Mouse (Mus musculus) T-helper 1 cell (primary cell): Measurements from ENCODE around the gene Olfr765.
"Not testable (repeated sequence)": the region's sequence is repeated elsewhere in the genome, so short reads cannot be mapped to it uniquely, and the experiment has no call there.

ENCODE experiments used
- in situ Hi-C: fragments of 300-600 bp; cut with MboI, MseI; formaldehyde crosslinking; loops from one replicate; pipeline ENCODE4 v1.15.1; 2025; ENCODE audit warnings: high pct_unique_total_duplicates

Olfr765 gene

GRCm38 (mm10) chr10:129049898-129050297 lies at the start of gene Olfr765:
Gene Olfr765, minus strand, starts transcription at chr10:129049998.
- in situ Hi-C loops: not testable (repeated sequence)

GRCm38 (mm10) chr10:129099275-129099674 lies 49.5 kb upstream of the Olfr765 start, which contains the start of gene Olfr768:
Gene Olfr768, minus strand, starts transcription at chr10:129099375.
- in situ Hi-C loops: no loop called here

- in situ Hi-C loops: not testable (repeated sequence)
Observed at GRCm38 (mm10) chr10:129082810-129083209, 33.0 kb upstream of the Olfr765 start, which contains the start of gene Olfr767. Gene Olfr767, minus strand, starts transcription at chr10:129082910.

- in situ Hi-C loops: no loop called here
Observed at GRCm38 (mm10) chr10:129068877-129069276, 19.1 kb upstream of the Olfr765 start, which contains the start of gene Olfr766-ps1. Gene Olfr766-ps1, minus strand, starts transcription at chr10:129068977.

GRCm38 (mm10) chr10:129039796-129040195 lies 10.0 kb downstream of the Olfr765 start, which contains the start of gene Olfr764-ps1:
Gene Olfr764-ps1, minus strand, starts transcription at chr10:129039896.
- in situ Hi-C loops: no loop called here

GRCm38 (mm10) chr10:129028343-129028742 lies 21.5 kb downstream of the Olfr765 start:
- in situ Hi-C loops: loop anchor here (5.0 to 10.0 kb wide), 2 partner anchors 466 to 1064 kb away; partner anchors contain the start of gene Olfr790

GRCm38 (mm10) chr10:129026018-129026662 lies 23.7 kb downstream of the Olfr765 start:
- in situ Hi-C loops: loop anchor here (5.0 to 10.0 kb wide), 2 partner anchors 469 to 1066 kb away; partner anchors contain the start of gene Olfr790

GRCm38 (mm10) chr10:129023319-129023718 lies 26.5 kb downstream of the Olfr765 start:
- in situ Hi-C loops: loop anchor here (10.0 kb wide), 1 partner anchor 471 kb away; the partner anchor contains the start of gene Olfr790

GRCm38 (mm10) chr10:129014477-129014876 lies 35.3 kb downstream of the Olfr765 start:
- in situ Hi-C loops: no loop called here

GRCm38 (mm10) chr10:129011511-129011910 lies 38.3 kb downstream of the Olfr765 start:
- in situ Hi-C loops: not testable (repeated sequence)

- in situ Hi-C loops: no loop called here
Observed at GRCm38 (mm10) chr10:129010288-129010841, 39.4 kb downstream of the Olfr765 start, which contains the start of gene Olfr763. Gene Olfr763, plus strand, starts transcription at chr10:129010791.

GRCm38 (mm10) chr10:129004032-129004920 lies 45.5 kb downstream of the Olfr765 start:
- in situ Hi-C loops: no loop called here

GRCm38 (mm10) chr10:128996523-128997040 lies 53.2 kb downstream of the Olfr765 start:
- in situ Hi-C loops: no loop called here

- in situ Hi-C loops: no loop called here
Observed at GRCm38 (mm10) chr10:128995796-128996195, 54.0 kb downstream of the Olfr765 start.
